Mouse (Mus musculus) heart, adult 18-20 months (tissue): ENCODE results near the gene Gnmt. TPM values are rescaled to one million over a fixed set of nuclear protein-coding genes. Genes with fewer than 3 reads are reported as not detected.

Source experiments
- DNase-seq, 2 experiments: peaks; one replicate each; pipeline ENCODE4 v3.0.0; 2021 to 2022; ENCODE audit warnings: mixed read lengths in 1 of 2
- total RNA-seq, 2 experiments: library from RNA; stranded (reverse); gene quantifications; 2 replicates each; pipeline ENCODE4 v1.2.3; 2021

Gene Gnmt
- total RNA-seq, 2 experiments from 2014 or later, result 3.7 to 4.1 TPM

DNA sequence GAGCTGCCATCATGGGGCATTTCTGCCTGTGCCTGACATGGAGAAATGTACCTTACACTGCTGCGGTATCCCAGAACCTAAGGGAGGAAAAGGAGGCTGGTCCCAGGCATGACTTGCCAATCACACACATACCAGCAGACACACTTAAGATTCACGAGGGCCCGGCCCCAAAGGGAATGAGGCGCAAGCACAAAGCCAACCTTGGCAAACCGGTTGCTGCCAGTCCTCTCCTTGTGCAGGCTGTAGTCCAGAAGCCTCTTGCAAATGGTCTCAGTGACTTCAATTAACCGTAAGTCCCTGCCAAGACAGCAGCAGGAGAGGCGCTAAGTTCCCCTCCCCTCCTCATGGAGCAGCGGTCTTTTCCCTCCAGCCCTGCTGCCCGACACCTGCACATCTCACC is 14.0 kb upstream of the Gnmt start:
- DNase-seq, result no peak

DNA sequence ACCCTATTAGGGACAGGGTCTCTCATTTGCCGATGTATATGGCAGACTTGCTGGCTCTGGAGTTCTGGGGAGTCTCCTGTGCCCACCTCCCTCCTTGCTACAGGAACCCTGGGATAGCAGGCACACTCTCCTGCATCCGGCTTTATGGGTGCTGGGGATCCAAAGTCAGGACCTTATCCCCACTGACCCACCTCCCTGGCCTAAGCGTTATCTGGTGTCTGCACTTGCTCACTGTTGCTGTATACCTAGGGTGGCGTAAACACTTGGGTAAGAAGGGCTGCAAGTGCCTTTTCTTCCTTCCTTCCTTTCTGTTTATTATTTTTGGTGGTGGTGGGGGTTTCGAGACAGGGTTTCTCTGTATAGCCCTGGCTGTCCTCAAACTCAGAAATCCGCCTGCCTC is 12.3 kb upstream of the Gnmt start:
- DNase-seq, result no peak

DNA sequence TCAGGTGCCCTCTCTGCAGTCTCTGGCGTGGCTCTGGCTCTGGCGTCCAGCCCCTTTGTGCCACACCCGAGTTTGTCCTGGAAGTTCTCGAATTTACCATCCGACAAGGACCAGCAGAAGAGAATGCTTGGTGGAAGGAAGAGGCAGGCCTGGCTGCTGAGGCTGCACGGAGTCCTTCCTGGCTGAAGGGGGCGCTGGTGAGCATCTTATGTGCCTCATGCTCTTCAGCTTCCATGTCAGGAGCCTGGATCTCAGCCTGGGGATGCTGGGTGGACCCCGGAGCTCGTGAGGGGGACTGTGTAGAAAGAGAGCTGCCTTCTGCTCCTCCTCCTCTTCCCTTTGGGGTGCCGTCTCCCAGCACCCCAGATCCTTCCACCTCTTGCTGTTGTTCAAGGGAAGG is 7.2 kb upstream of the Gnmt start:
- peak in 1 of 2 experiments; percentile 21 for DNase-seq

DNA sequence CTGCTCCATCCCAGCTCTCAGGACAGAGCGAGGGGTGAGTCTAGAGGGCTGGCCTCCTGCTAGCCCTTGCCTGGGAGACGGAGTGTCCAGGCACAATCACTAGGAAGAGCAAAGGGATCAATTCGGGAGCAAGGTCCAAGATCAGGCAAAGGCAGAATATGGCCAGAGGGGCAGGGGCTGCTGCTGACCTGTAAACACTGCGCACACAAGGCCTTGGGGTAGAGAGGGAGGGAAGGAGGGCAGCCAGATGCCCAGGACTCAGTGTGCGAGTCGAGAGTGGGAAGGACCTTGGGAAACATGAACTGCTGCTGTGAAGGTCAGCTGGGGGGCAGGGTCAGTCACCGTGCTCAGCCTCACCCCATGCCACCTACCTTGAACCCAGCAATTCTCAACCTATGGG is 6.3 kb upstream of the Gnmt start:
- no peak for DNase-seq

DNA sequence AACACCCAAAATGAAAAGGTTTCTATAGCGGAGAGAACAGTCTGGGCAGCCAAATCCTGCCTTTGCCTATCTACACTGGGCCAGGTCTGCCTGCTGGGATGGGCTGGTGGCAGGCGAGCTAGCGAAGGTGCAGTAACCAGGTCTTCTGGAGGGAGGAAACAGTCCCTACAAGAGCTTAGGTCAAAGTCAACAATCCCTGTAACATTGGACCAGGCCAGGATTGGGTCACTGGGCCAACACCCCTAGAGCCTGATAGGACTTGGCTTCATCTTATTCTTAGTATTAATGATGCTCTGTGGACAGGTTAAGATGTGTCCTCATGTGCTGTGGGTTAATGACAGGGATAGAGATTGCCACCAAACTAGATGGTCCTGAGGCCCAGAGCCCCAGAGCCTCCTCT is 5.1 kb upstream of the Gnmt start:
- no peak for DNase-seq

DNA sequence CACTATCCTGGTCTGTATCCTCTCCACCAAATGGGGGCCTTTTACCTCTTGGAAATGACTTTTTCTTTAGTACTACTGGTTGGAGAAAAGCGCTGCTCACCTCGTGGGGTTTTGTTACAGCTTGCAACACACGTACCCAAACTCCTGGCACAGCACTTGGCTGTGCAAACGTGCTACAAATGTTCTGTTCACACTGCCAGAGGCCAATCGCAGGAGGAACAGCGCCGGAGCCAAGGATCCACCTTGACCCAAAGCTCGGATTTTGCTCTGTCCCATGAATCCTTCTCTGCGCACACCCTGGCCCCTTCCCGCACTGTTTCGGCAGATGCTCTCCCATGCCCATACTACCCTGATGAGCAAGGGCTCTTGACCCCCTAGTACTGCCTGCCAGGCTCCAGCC is 472 bp downstream of the Gnmt start:
- DNase-seq, result no peak

DNA sequence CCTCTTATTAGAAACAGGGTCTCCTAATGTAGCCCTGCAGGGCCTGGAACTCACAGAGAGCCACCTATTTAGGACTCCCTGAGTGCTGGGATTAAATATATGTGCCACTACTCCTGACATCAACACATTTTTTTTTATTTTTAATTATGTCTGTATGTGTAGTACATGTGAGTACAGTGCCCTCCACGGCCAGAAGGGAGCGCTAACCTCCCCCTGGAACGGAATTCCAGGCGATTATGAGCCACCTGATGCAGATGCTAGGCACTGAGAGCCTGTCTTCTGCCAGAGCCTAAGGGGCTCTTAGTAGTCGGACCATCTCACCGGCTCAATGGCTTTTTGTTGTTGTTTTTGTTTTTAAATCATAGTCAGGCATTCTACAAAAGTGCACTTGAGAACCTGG is 947 bp downstream of the Gnmt start:
- no peak for DNase-seq

DNA sequence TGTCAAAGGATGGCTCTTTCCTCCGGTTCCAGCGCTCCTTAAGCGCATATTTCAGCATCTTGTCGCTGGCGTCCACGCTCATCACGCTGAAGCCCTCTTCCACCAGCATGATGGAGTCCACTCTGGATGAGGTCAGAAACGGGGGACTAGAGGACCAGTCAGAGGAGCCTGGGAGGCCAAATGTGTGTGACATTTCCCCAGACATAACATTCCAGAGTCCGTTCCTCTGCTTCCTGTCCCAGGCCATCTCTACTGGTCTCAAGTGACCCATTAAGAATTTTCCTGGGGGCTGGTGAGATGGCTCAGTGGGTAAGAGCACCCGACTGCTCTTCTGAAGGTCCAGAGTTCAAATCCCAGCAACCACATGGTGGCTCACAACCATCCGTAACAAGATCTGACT is 1.7 kb downstream of the Gnmt start:
- no peak for DNase-seq

DNA sequence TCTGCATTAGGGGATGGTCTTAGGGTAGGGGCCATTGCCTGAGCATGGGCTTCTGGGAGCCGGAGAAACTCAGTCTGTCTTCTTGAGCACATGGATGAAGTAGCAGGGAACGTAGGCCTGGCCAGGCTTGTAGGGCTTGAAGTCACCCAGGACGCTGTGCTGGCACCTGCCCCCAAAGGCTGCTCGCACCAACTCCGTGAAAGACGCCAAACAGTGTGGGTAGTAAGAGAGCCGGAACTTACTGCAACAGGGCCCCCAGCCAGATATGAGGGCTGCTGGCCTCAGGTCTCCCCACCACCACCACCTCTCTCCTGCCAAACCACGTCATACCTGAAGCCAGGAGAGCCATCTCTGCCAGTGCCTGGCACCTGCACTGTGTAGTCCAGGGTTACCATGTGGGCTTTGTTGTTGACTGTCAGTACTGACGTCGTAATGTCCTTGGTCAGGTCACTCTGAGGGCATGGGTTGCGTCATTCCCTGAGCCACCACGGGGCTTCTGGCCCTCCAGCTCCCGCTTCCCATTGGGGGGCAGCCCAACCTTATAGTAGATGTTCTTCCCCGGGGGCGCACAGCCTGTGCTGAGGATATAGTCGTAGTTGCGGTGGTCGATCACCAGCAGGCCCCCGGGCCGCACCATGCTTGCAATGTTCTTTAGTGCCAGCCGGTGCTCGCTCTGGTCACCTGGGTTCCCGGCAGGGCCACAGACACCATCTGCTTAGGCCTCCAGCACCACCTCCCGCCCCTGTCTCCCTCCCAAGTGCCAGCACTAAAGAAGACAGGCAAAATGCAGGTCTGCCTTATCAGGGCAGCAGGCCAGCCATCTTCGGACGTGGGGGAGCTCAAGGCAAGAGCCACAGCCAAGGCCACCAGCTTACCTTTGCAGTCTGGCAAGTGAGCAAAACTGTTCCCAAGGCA is 3.0 kb downstream of the Gnmt start:
- no peak for DNase-seq

DNA sequence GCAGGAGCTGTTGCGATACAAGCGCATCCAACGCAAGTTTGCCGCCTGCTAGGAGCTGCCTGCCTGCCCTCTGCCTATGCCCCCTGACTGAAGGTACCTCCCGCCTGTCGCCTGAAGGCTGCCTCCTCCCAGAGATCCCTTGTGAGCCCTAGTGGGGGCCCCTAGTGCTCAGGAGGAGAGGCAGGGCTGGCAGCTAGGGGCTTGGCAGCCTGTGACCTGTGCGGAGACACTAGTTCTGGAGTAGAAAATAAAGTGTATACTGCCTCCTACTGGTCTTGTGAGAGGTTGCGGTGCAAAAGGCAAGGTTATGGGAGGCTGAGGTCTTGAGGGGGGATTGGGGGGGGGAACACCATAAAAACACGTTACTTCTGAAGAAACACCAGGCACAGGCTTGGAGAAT is 3.7 kb downstream of the Gnmt start:
- peak; percentile 21 to 35 for DNase-seq

DNA sequence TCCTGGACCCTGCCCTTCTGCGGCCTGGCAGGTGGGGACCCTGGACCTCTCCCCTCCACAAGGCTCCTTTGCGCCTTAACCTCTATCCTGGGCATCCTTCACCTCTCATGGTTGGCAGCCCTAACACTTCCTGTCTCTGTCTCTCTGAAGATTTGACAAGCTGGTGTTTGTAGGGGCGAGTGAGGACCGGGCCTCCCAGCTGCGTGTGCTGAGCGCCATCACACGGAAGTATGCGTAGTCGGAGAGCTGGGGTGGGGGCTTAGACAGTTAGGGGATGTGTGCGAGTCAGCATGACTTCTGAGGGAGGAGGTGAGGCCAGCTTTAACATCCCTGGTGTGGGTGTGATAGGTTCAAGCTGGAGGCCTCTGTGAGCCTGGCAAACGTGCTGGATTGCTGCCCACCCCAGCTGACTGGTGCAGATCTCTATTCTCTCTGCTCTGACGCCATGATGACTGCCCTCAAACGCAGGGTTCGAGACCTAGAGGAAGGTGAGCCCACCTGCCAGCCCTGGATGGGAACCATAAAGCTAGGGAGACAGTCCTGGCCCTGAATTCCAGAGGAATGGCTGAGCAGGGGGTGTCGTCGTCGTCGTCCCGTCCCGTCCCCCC is 4.4 kb downstream of the Gnmt start:
- DNase-seq, result no peak

DNA sequence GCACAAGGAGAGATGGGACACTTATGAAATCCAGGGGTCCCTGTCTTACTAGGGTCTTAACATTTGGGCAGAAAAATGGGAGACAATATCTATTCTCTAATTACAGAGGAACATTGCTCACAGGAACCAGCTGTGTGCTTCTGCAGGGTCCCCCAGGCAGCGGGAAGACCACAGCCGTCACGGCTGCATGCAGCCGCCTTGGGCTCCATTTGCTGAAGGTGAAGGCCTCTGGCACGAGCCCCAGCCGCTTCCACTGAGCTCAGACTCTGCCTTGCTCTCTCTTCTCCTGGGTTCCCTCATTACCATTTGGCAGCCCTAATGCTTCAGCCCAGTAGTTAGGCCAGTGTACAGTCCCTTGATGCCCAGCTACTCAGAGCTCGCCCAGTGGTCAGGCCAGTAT is 7.9 kb downstream of the Gnmt start:
- DNase-seq, result no peak

DNA sequence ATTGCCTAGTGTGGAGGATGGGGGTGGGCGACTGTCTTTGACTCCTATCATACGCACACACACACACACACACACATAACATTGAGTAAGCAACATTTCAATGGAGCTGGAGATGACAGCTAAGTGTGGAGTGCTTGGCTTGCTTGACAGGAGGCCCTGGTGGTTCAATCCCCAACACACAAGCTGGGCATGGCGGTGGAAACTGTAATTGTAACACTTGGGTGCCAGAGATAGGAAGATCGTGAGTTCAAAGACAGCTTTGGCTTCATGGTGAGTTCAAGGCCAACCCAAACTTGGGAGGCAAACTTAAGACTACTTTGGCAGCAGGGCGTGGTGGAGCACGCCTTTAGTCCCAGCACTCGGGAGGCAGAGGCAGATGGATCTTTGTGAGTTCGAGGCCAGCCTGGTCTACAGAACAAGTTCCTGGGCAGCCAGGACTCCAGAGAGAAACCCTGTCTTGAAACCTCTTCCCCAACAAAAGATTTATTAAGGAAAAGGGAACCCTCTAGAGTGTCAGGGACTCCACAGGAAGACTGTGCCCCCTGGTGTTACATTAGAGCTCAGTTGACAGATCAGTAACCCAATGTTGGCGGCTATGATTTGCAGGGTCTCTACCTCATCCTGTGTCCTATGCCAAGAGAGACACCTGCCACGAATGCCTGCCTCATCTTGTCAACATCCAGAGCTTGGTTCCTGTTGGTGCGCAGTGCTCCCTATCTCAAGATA is 14.0 kb downstream of the Gnmt start:
- peak in 1 of 2 experiments; percentile 40 for DNase-seq

DNA sequence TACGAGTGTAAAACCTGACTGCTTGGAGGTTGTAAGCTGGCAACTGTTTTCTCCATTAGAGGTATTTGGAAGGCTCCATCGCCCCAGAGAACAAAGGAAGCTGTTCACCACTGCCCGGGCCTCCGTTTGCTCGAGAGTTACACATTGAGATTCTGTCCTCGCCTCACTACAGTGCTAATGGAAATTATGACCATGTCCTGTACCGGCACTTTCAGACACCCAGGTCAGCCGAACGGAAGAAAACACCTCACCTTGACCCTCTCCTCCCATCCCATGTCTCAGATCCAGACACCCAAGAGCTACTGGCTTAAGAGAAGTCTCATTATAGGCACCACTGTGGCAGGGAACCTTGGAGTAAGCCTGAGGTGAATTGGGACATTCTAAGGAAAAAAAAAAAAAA is 15.1 kb downstream of the Gnmt start:
- DNase-seq, result no peak

DNA sequence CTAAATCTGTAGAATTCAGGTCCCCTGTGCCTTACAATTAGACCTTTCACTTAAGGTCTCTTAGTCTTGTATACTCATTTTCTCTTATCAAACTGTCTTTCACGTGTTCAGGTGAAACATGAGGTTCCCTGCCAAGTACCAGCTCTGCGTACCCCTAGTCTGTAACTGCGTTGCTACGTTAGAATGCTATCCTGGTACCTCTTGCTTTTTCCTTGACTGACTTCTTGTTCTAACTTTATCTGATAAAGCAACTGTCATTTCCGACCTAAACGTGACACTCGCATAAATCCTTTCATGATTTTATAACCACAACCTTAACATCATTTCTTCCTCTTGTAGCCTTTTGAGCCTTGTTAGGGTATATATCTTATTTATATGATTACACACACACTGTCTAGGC is 16.5 kb downstream of the Gnmt start:
- DNase-seq, result no peak

DNA sequence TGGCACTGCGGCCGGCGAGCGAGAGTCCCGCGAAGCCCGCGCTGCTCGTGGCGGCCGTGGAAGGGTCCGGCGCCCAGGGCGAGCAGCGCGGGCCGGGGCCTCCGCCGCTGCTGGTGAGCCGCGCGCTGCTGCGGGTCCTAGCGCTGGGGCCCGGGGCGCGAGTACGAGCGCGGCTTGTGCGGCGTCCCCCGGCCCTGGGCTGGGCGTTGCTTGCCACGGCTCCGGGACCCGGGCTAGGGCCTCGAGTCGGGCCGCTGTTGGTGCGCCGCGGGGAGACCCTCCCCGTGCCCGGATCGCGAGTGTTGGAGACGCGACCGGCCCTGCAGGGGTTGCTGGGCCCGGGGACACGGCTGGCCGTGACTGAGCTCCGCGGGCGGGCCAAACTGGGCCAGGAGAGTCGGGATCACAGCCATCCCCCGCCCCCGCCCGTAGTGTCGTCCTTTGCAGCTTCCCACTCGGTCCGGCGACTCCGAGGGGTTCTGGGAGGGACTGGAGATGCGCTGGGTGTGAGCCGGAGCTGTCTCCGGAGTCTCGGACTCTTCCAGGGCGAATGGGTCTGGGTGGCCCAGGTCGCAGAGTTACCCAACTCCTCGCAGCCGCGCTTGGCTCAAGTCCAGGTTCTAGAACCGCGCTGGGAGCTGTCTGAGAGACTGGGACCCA is 17.2 kb downstream of the Gnmt start:
- DNase-seq, result peak; percentile 49 to 60

DNA sequence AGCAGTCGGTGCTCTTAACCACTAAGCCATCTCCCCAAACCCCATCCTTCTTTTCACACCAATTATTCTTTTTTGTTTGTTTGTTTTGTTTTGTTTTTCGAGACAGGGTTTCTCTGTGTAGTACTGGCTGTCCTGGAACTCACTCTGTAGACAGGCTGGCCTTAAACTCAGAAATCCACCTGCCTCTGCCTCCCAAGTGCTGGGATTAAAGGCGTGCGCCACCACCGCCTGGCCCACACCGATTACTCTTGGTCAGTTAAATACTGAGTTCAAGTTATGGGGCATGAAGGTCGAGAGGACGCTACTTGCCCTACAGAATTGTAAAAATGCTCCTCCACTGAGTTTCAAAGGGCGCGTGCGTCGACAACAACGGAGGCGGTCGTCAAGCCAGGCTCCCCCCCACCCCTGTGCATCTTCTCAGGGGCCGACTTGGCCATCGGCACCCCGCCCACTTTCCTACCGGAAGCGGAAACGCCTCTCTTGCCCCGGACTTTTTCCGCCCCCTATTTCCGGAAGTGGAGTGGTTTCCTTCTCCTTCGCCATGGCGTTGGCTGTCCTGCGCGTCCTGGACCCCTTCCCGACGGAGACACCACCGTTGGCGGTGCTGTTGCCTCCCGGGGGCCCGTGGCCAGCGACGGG is 17.9 kb downstream of the Gnmt start, which contains the start of gene Pex6:
Gene Pex6 (plus strand): TSS at position 505 of the 639 bp plus-strand sequence.
- DNase-seq, result peak; percentile 95 to 96

DNA sequence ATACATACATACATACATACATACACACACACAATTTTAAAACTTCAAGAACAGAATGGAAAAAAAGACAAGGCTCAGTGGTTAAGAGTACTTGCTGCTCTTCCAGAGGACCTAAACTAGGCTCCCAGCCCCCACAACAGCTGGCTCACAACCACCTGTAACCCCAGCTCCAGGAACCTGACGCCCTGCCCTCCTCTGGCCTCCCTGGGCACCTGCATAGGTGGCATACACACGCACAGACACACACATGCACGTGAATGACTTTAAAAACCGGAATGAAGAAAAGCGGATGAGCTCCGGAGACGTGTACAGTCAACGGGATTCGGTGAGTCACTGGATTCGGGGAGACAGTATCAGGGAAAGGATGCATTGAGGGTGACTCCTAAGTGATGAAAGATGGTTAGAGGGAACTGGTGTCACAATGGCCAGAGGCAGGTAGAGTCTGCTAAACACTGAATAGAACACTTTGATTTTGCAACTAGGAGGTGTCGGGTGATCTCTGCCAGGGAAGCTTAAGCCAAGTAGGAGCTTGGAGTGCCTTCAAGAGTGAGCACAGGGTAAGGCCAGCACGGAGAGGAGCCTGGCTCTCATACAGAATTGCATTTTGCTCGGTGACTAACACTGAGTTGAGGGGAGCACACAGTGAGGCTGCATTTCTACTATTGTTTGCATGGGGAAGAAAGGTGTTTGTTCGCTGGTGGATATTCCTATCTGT is 22.4 kb downstream of the Gnmt start:
- peak; percentile 48 to 67 for DNase-seq

DNA sequence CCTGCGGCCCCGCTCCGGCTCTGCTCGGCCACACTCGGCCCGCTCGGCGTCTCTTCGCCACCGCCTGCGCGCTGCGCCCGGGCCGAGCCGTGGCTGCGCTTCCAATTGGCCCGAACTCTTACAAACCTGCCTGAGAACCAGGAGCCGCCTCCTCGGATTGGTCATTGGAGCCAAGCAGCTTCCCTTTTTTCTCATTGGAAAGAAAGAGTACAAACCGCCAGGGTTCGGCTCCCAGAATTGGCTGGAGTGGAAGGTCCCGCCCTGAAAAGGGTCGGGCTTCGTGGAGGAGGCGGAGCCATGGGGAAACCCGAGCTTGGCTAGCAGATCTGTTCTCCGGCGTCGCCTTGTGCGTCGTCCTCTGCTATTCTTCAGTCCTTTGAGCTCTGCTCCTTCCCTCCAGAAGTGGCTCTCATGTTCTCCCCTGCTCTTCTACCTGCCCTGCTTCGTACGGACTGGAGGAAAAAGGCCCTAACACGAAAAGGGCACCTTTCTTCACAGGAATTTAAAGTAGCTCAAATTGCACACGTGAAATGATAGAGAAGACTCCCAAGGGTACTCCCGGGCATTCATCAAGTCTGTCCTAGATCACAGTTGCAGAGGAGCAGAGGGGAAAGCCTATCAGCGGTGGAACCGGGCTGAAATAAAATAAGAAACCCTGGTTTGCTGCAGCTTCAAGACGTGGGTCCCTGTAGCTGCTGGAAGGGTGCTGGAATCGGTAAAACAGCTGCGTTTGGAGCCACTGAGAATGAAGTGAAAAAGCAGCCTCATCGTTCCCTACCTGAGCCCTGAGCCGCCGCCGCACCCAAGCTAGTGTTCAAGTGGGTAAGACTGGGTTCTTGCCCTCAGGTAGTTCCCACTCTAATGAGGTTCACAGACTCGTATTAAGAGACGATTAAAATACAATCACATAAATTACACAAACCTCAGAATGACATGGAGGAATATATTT is 23.8 kb downstream of the Gnmt start, which contains the start of gene Ppp2r5d:
Gene Ppp2r5d (minus strand): TSS at position 225 of the 949 bp plus-strand sequence.
- peak; percentile 99 for DNase-seq
